Mouse (Mus musculus) pancreas, adult 10 weeks (tissue): ENCODE measurements around the gene Rtn4. TPM values are rescaled to one million over a fixed set of nuclear protein-coding genes. Genes with fewer than 3 reads are reported as not detected.

ENCODE experiments used
- polyA plus RNA-seq: library from polyadenylated mRNA; stranded (reverse); fragments of 350-450 nt; fragmentation: Illumina TruSeq; extraction: RNeasy Lipid Tissue Mini Kit (QIAGEN cat#74804); gene quantifications from one replicate; pipeline ENCODE4 v1.2.3, GENCODE M21; 2015; ENCODE audit warnings: low read depth, low replicate concordance; ENCODE audit not compliant: insufficient read depth

Rtn4 gene
- 31.5 TPM for polyA plus RNA-seq

DNA sequence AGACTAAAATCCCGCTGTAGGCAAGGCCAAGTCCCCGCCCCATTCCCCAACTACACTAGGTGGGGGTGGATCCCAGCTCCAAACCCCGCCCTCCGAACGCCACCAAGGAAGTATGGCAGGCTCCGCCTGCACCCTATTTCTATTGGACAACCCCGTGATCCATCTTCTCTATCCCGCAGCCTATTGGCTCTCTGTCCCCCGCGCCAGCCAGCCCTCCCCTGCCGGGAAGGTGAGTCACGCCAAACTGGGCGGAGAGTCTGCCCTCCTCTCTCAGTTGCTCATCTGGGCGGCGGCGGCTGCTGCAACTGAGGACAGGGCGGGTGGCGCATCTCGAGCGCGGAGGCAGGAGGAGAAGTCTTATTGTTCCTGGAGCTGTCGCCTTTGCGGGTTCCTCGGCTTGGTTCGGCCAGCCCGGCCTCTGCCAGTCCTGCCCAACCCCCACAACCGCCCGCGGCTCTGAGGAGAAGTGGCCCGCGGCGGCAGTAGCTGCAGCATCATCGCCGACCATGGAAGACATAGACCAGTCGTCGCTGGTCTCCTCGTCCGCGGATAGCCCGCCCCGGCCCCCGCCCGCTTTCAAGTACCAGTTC, at the start of gene Rtn4:
Gene Rtn4, plus strand, starts transcription at position 265 of the 590 bp plus-strand sequence.

Other genes starting within 250 kb of the Rtn4 start
- gene Prorsd1, start 177.9 kb upstream of the Rtn4 start, polyA plus RNA-seq: 3.8 TPM
- gene Mtif2, start 166.5 kb upstream of the Rtn4 start, polyA plus RNA-seq: 8.1 TPM
- not detected for gene Clhc1, start 145.0 kb upstream of the Rtn4 start, polyA plus RNA-seq
- 483 TPM for gene Rps27a, start 144.8 kb upstream of the Rtn4 start, polyA plus RNA-seq
- not detected for gene 4931440F15Rik, start 132.7 kb downstream of the Rtn4 start, polyA plus RNA-seq